Mouse (Mus musculus) liver, postnatal 0 days (tissue): Measurements from ENCODE around the gene Dda1. TPM values are rescaled to one million over a fixed set of nuclear protein-coding genes. Genes with fewer than 3 reads are reported as not detected.

Experiments
- ATAC-seq: fragments of 200-750 bp; cut with Nextera tagmentation; 2 replicates; pipeline ENCODE4 v1.8.0; 2017; ENCODE audit warnings: mild to moderate bottlenecking, moderate library complexity
- DNase-seq: peaks from one replicate; pipeline ENCODE4 v3.0.0-alpha.2; 2016
- H3K27ac ChIP-seq: fragments of 300-500 bp; sonication (generic); 2 replicates; pipeline ENCODE4 v1.5.1; 2014; ENCODE audit warnings: antibody characterized with exemption, moderate library complexity, mild to moderate bottlenecking, low read depth
- H3K27me3 ChIP-seq: fragments of 300-500 bp; sonication (generic); 2 replicates; pipeline ENCODE4 v1.6.1; 2014; ENCODE audit warnings: low read length, control low read depth, mixed read lengths; ENCODE audit not compliant: insufficient read depth
- H3K36me3 ChIP-seq: fragments of 300-500 bp; sonication (generic); replicated peaks from 2 replicates; pipeline ENCODE4 v1.6.1; 2014; ENCODE audit warnings: mild to moderate bottlenecking, control low read depth, low read length, moderate library complexity, mixed read lengths; ENCODE audit not compliant: insufficient read depth
- H3K4me1 ChIP-seq: fragments of 300-500 bp; sonication (generic); 2 replicates; pipeline ENCODE4 v1.6.1; 2014; ENCODE audit warnings: antibody characterized with exemption, mild to moderate bottlenecking, control low read depth; ENCODE audit not compliant: insufficient read depth
- H3K4me2 ChIP-seq: fragments of 300-500 bp; sonication (generic); 2 replicates; pipeline ENCODE4 v1.6.1; 2014; ENCODE audit warnings: low read depth, mild to moderate bottlenecking, low read length, moderate library complexity, mixed read lengths
- H3K4me3 ChIP-seq: fragments of 300-500 bp; sonication (generic); 2 replicates; pipeline ENCODE4 v1.5.1; 2014; ENCODE audit warnings: low read depth, low read length
- H3K9ac ChIP-seq: fragments of 300-500 bp; sonication (generic); replicated peaks from 2 replicates; pipeline ENCODE4 v1.6.1; 2014; ENCODE audit warnings: mild to moderate bottlenecking, moderate library complexity
- H3K9me3 ChIP-seq: fragments of 300-500 bp; sonication (generic); 2 replicates; pipeline ENCODE4 v1.6.1; 2016; ENCODE audit warnings: mild to moderate bottlenecking, control low read depth, low read length, mixed read lengths
- CTCF ChIP-seq: sonication (generic); IDR thresholded peaks from 2 replicates; pipeline ENCODE4 v1.5.1; 2016; ENCODE audit warnings: antibody characterized with exemption, low read depth
- EP300 ChIP-seq: IDR thresholded peaks from 2 replicates; pipeline ENCODE4 v1.6.1; 2016; ENCODE audit warnings: antibody characterized with exemption, low read depth, mild to moderate bottlenecking
- WGBS: fragments of 180-500 bp; shearing (Covaris S2); extraction: QIAGEN DNeasy Blood & Tissue Kit; methylation state at CpG from one replicate; pipeline ENCODE4 v1.1.7; 2014; ENCODE audit not compliant: insufficient replicate concordance; 5-methylcytosine and 5-hydroxymethylcytosine counted together
- polyA plus RNA-seq: library from polyadenylated mRNA; unstranded; fragments of >200 nt; fragmentation: Nextera tagmentation; extraction: Ambion mirVana; gene quantifications from 2 replicates; pipeline ENCODE4 v1.2.1, GENCODE M21; 2015

Gene Dda1
- polyA plus RNA-seq, 1 experiment from 2014 or later = 31.0 TPM

- H3K36me3 ChIP-seq = 0 out of 2 replicates have a peak, but pooled peaks cover 3% of the 10 kb centered on the region
- TF ChIP-seq EP300 (no peak), CTCF (no peak)
- no peak overlapping the region for H3K4me3 ChIP-seq
- H3K9ac ChIP-seq = no peak overlapping the region
- H3K9me3 ChIP-seq = no peaks in the 10 kb centered on the region
- WGBS = 90% methylated on average over 47 of the region's 47 CpGs
- DNase-seq (no peak), ATAC-seq (no peak)
- H3K27ac ChIP-seq = no peak overlapping the region
- H3K4me2 ChIP-seq = no peak overlapping the region
- H3K4me1 ChIP-seq = peaks cover 25% of the 10 kb centered on the region
- no peaks in the 10 kb centered on the region for H3K27me3 ChIP-seq
Measured at GRCm38 (mm10) chr8:71461152-71461840, 7.7 kb upstream of the Dda1 start.

DNA sequence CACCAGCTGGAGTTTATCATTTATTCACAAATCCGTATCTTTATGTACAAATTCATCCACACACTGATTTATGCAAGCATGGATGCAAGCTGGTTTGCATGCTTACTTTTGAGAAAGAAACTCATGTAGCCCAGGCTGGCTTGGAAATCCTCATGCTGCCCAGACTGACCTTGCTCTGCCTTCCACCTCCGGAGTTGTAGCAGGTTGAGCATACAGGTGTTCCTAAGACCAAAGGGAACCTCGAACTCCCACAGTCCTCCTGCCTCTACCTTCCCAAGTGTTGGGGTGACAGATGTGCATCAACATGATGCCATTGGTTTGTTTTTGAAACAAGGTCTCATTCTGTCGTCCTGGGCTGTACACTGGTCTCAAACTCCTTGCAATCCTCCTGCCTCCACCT, 6.8 kb upstream of the Dda1 start:
- TF ChIP-seq CTCF (no peak), EP300 (no peak)
- no peak overlapping the region for H3K27ac ChIP-seq
- H3K36me3 ChIP-seq = 0 out of 2 replicates have a peak, but pooled peaks cover 3% of the 10 kb centered on the region
- ATAC-seq (no peak), DNase-seq (no peak)
- H3K4me3 ChIP-seq = no peak overlapping the region
- H3K27me3 ChIP-seq = no peaks in the 10 kb centered on the region
- H3K4me2 ChIP-seq = no peak overlapping the region
- peaks cover 25% of the 10 kb centered on the region for H3K4me1 ChIP-seq
- WGBS = 70% methylated on average over 4 of the region's 4 CpGs
- H3K9ac ChIP-seq = no peak overlapping the region
- no peaks in the 10 kb centered on the region for H3K9me3 ChIP-seq

GRCm38 (mm10) chr8:71462786-71463185, 6.2 kb upstream of the Dda1 start:
- ATAC-seq = no peak

GRCm38 (mm10) chr8:71463188-71464033, 5.6 kb upstream of the Dda1 start, which contains the start of gene Abhd8:
Gene Abhd8 (minus strand): TSS chr8:71463655.
- no peaks in the 10 kb centered on the region for H3K9me3 ChIP-seq
- H3K36me3 ChIP-seq = 0 out of 2 replicates have a peak, but pooled peaks cover 3% of the 10 kb centered on the region
- H3K27me3 ChIP-seq = no peaks in the 10 kb centered on the region
- TF ChIP-seq CTCF (no peak), EP300 (no peak)
- under 1% methylated on average over 55 of the region's 55 CpGs for WGBS
- H3K4me3 ChIP-seq = peak within 1 kb of the TSS; percentile 73
- DNase-seq (peak; percentile 96), ATAC-seq (peak; percentile 64)
- H3K4me2 ChIP-seq = peak within 1 kb of the TSS; percentile 99
- H3K4me1 ChIP-seq = peaks cover 25% of the 10 kb centered on the region
- peak within 1 kb of the TSS; percentile 66 for H3K27ac ChIP-seq
- peak within 1 kb of the TSS; percentile 77 for H3K9ac ChIP-seq

More at GRCm38 (mm10) chr8:71462786-71463185, 6.2 kb upstream of the Dda1 start:
- peak overlapping the region; percentile 99 for H3K4me2 ChIP-seq
- H3K4me3 ChIP-seq = peak overlapping the region; percentile 73
- no peaks in the 10 kb centered on the region for H3K9me3 ChIP-seq
- peak overlapping the region; percentile 77 for H3K9ac ChIP-seq
- H3K36me3 ChIP-seq = 0 out of 2 replicates have a peak, but pooled peaks cover 3% of the 10 kb centered on the region
- TF ChIP-seq EP300 (no peak), CTCF (no peak)
- H3K27me3 ChIP-seq = no peaks in the 10 kb centered on the region
- no peak overlapping the region for H3K27ac ChIP-seq
- peaks cover 25% of the 10 kb centered on the region for H3K4me1 ChIP-seq
- DNase-seq = peak; percentile 70
- WGBS = 6% methylated on average over 16 of the region's 16 CpGs

DNA sequence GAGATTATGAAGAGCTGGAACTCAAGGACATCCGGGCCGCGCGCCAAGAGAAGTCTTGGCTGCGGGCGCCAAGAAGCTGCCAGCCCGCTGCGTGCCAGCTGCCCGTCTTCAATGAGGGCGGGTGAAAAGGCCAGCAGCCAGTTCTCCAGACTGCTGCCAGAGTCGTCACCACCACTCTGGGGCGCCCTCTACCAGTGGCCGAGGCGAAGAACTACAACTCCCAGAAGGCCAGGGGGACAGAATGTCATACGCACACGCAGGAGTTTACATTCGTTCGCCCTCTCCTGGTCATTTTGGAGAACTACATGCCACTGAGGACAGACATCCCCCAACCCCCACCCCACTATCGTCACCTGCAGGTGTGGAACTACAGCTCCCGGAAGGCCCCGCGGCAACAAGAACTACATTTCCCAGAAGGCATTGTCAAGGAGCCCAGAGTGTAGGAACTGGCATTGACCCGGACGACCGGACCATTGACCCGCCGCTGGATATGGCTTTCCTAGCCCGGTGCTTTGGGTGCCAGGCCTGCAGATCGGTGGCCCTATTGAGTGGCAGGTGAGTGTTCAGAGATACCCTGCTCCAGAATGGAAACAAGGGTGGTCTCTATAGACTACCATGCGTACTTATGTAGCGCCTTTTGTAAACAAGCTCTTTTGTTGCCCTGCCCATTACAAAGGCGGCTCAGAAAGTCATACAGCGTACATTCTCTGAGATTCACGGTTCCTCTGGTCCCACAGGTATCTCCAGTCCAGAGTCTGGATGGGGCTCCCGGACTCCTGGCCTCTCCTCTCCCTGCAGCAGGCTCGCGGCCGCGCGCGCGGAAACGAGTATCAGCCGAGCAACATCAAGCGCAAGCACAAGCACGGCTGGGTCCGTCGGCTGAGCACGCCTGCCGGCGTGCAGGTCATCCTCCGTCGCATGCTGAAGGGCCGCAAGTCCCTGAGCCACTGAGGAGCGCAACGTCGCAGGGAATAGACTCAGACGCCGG, 4.2 kb upstream of the Dda1 start, which contains the start of gene Mrpl34:
TSS of gene Mrpl34 (plus strand) at position 447 of the 988 bp plus-strand sequence.
- TF ChIP-seq CTCF (peak; percentile 100), EP300 (peak; percentile 71)
- DNase-seq (peak; percentile 98), ATAC-seq (peak; percentile 86)
- WGBS = under 1% methylated on average over 59 of the region's 59 CpGs
- peak within 1 kb of the TSS; percentile 99 for H3K4me2 ChIP-seq
- peak within 1 kb of the TSS; percentile 73 for H3K4me3 ChIP-seq
- H3K9ac ChIP-seq = peak within 1 kb of the TSS; percentile 68
- H3K9me3 ChIP-seq = no peaks in the 10 kb centered on the region
- H3K27me3 ChIP-seq = no peaks in the 10 kb centered on the region
- H3K4me1 ChIP-seq = peaks cover 30% of the 10 kb centered on the region
- H3K36me3 ChIP-seq = 0 out of 2 replicates have a peak, but pooled peaks cover 3% of the 10 kb centered on the region
- H3K27ac ChIP-seq = peak within 1 kb of the TSS; percentile 66
